Mouse (Mus musculus) adrenal gland, adult 8-10 months (tissue): ENCODE measurements around the gene Ubr3. TPM values are rescaled to one million over a fixed set of nuclear protein-coding genes. Genes with fewer than 3 reads are reported as not detected.

ENCODE experiments used
- DNase-seq: peaks from one replicate; pipeline ENCODE4 v3.0.0; 2022
- total RNA-seq, 4 experiments: library from RNA; stranded (reverse); gene quantifications; 2 replicates each; pipeline ENCODE4 v1.2.4; 2022

The Ubr3 gene
- total RNA-seq, 4 experiments from 2014 or later, result 85.6 to 99.8 (median 95.5) TPM

GRCm38 (mm10) chr2:70035358-70035757, 138.3 kb downstream of the Ubr3 start:
- no peak for DNase-seq

GRCm38 (mm10) chr2:70037221-70037620, 140.2 kb downstream of the Ubr3 start:
- DNase-seq, result no peak

- no peak for DNase-seq
These were observed 141.7 kb downstream of the Ubr3 start, which contains the start of gene Myo3b for GRCm38 (mm10) chr2:70038752-70039151. Myo3b (plus strand) TSS chr2:70039126.

GRCm38 (mm10) chr2:70044466-70044865, 147.4 kb downstream of the Ubr3 start:
- DNase-seq, result no peak

GRCm38 (mm10) chr2:70047868-70048267, 150.8 kb downstream of the Ubr3 start:
- DNase-seq, result no peak

GRCm38 (mm10) chr2:70053803-70054202, 156.8 kb downstream of the Ubr3 start:
- no peak for DNase-seq

GRCm38 (mm10) chr2:70058201-70058600, 161.2 kb downstream of the Ubr3 start:
- no peak for DNase-seq

- DNase-seq, result no peak
These were observed 163.6 kb downstream of the Ubr3 start for GRCm38 (mm10) chr2:70060359-70061345.

- DNase-seq, result no peak
These were observed 168.1 kb downstream of the Ubr3 start for GRCm38 (mm10) chr2:70065116-70065515.

GRCm38 (mm10) chr2:70065729-70066300, 168.8 kb downstream of the Ubr3 start:
- no peak for DNase-seq

- DNase-seq, result no peak
These were observed 169.4 kb downstream of the Ubr3 start for GRCm38 (mm10) chr2:70066338-70067022.

- DNase-seq, result no peak
These were observed 172.8 kb downstream of the Ubr3 start for GRCm38 (mm10) chr2:70069861-70070260.

Other genes starting within 250 kb of the Ubr3 start
- under 1 TPM; 0.21 to 0.59 (median 0.54) TPM for gene Klhl41, start 227.1 kb upstream of the Ubr3 start, total RNA-seq
- 10 to 100 TPM; 21.4 to 26.0 (median 22.6) TPM for gene Fastkd1, start 183.7 kb upstream of the Ubr3 start, total RNA-seq
- 10 to 100 TPM; 53.1 to 68.6 (median 61.8) TPM for gene Ppig, start 174.7 kb upstream of the Ubr3 start, total RNA-seq
- gene Ccdc173, start 107.7 kb upstream of the Ubr3 start, total RNA-seq, result 1 to 10 TPM; 1.9 to 3.9 (median 2.4) TPM
- gene Phospho2, start 107.6 kb upstream of the Ubr3 start, total RNA-seq, result 10 to 100 TPM; 24.4 to 30.8 (median 25.5) TPM
- gene Klhl23, start 75.3 kb upstream of the Ubr3 start, total RNA-seq, result 10 to 100 TPM; 11.4 to 16.6 (median 14.4) TPM
- gene Ssb, start 35.7 kb upstream of the Ubr3 start, total RNA-seq, result 100 to 1,000 TPM; 149 to 159 (median 152) TPM
- 10 to 100 TPM; 16.2 to 26.2 (median 21.0) TPM for gene Mettl5, start 11.6 kb upstream of the Ubr3 start, total RNA-seq
- under 1 TPM in 1 of 4 experiments, not detected in 3; 0.09 TPM for gene Myo3b, start 141.9 kb downstream of the Ubr3 start, total RNA-seq